Comparison of ENCODE assay signal across 8 mouse cellular contexts in genomic region chr6:13871625-13871958, GRCm38 (mm10). TPM values are rescaled to one million over a fixed set of nuclear protein-coding genes. Genes with fewer than 3 reads are reported as not detected.
DNase-seq lines count a peak whose midpoint lies in the region; ATAC-seq and TF ChIP-seq lines count a peak whose summit lies in the region.

No protein-coding gene starts in this region.

- DNase-seq in cerebellum, postnatal 14 days, result no peak
- DNase-seq in spleen, adult 2 months (ENCODE audit: low read depth in 1 of 2, low spot score in 2 of 2), result no peak
- DNase-seq in spleen, adult 18-20 months, result no peak
- DNase-seq in urinary bladder, adult 2 months (ENCODE audit: low spot score), result no peak
- no peak for DNase-seq in thymus, postnatal 0 days (ENCODE audit: low spot score)

- 2% methylated on average over 7 of the region's 7 CpGs for WGBS in spleen, adult 2 months
- 2% methylated on average over 7 of the region's 7 CpGs for WGBS in limb, embryonic 15.5 days
- under 1% methylated on average over 7 of the region's 7 CpGs for WGBS in stomach, embryonic 15.5 days

- no peak for TF ChIP-seq CTCF in spleen, adult 2 months (IDR thresholded peaks at IDR 0.05; ENCODE audit: extremely low read depth, insufficient read depth, insufficient read length, insufficient replicate concordance)

- ATAC-seq in cerebellum, adult (ENCODE audit: insufficient number of reproducible peaks, low FRiP score, low TSS enrichment), result peak; percentile 67
- peak; percentile 57; the same call in 1 of the 2 replicates for ATAC-seq in limb, embryonic 15.5 days (ENCODE audit: insufficient number of reproducible peaks, low FRiP score, low TSS enrichment, low read depth)
- ATAC-seq in stomach, embryonic 15.5 days (ENCODE audit: insufficient read depth, low FRiP score, low read depth), result peak; percentile 51

- no peaks in the 10 kb centered on the region for H3K9me3 ChIP-seq in limb, embryonic 15.5 days
- no peaks in the 10 kb centered on the region for H3K9me3 ChIP-seq in stomach, embryonic 15.5 days

- peak overlapping the region; percentile 49 for H3K4me2 ChIP-seq in limb, embryonic 15.5 days
- peak overlapping the region; percentile 42 for H3K4me2 ChIP-seq in stomach, embryonic 15.5 days

- H3K4me1 ChIP-seq in spleen, adult 2 months (ENCODE audit: control insufficient read depth, insufficient read depth, insufficient read length), result peaks cover 5% of the 10 kb centered on the region; the same call in 1 of the 2 replicates
- H3K4me1 ChIP-seq in limb, embryonic 15.5 days, result peaks cover 7% of the 10 kb centered on the region; the same call in 1 of the 2 replicates
- no peaks in the 10 kb centered on the region for H3K4me1 ChIP-seq in stomach, embryonic 15.5 days

- no peak for TF ChIP-seq POLR2A in spleen, adult 2 months (IDR thresholded peaks at IDR 0.05; ENCODE audit: low read depth, low read length)

- H3K36me3 ChIP-seq in spleen, adult 2 months (ENCODE audit: control insufficient read depth, insufficient read depth, low read length), result peaks cover 6% of the 10 kb centered on the region
- H3K36me3 ChIP-seq in limb, embryonic 15.5 days, result no peaks in the 10 kb centered on the region
- H3K36me3 ChIP-seq in stomach, embryonic 15.5 days, result no peaks in the 10 kb centered on the region

- H3K9ac ChIP-seq in limb, embryonic 15.5 days, result no peak overlapping the region
- no peak overlapping the region for H3K9ac ChIP-seq in stomach, embryonic 15.5 days

- H3K27ac ChIP-seq in spleen, adult 2 months (ENCODE audit: insufficient read depth, low read length), result peak overlapping the region; percentile 0; the same call in 1 of the 2 replicates
- H3K27ac ChIP-seq in limb, embryonic 15.5 days, result peak overlapping the region; percentile 88
- H3K27ac ChIP-seq in stomach, embryonic 15.5 days, result peak overlapping the region; percentile 92

- no peaks in the 10 kb centered on the region for H3K27me3 ChIP-seq in spleen, adult 2 months (ENCODE audit: control insufficient read depth, insufficient read depth, low read length)
- H3K27me3 ChIP-seq in limb, embryonic 15.5 days, result no peaks in the 10 kb centered on the region
- no peaks in the 10 kb centered on the region for H3K27me3 ChIP-seq in stomach, embryonic 15.5 days (replicated peaks)

- peak overlapping the region; percentile 92 for H3K4me3 ChIP-seq in spleen, adult 2 months (ENCODE audit: extremely low read depth, insufficient read depth, insufficient read length)
- H3K4me3 ChIP-seq in limb, embryonic 15.5 days, result peak overlapping the region; percentile 55
- H3K4me3 ChIP-seq in stomach, embryonic 15.5 days (replicated peaks), result peak overlapping the region; percentile 61

RNA-seq across cellular contexts. Expression of gene 2610001J05Rik, which starts 0.3 kb away (rescaled TPM):
- 12.3 and 14.4 TPM in 2 replicates for polyA plus RNA-seq in spleen, adult 2 months (2012; rRNA removed)
- 130 and 146 TPM in 2 replicates for polyA plus RNA-seq in limb, embryonic 15.5 days (2015; fragmentation: Nextera tagmentation; extraction: Ambion mirVana)
- polyA plus RNA-seq in stomach, embryonic 15.5 days (2015; fragmentation: Nextera tagmentation; extraction: Ambion mirVana), result 126 and 130 TPM in 2 replicates
- 111 and 138 TPM in 2 replicates for polyA plus RNA-seq in urinary bladder, adult 2 months (2012; rRNA removed)
- polyA plus RNA-seq in thymus, postnatal 0 days (2015; fragmentation: Nextera tagmentation; extraction: Ambion mirVana), result 109 and 111 TPM in 2 replicates

RNA-seq across cellular contexts. Expression of gene Gpr85, which starts 31.9 kb away (rescaled TPM):
- 0.12 and 0.16 TPM in 2 replicates for polyA plus RNA-seq in spleen, adult 2 months (2012; rRNA removed)
- polyA plus RNA-seq in limb, embryonic 15.5 days (2015; fragmentation: Nextera tagmentation; extraction: Ambion mirVana), result 4.0 and 6.2 TPM in 2 replicates
- 4.4 and 4.5 TPM in 2 replicates for polyA plus RNA-seq in stomach, embryonic 15.5 days (2015; fragmentation: Nextera tagmentation; extraction: Ambion mirVana)
- 0.65 and 0.84 TPM in 2 replicates for polyA plus RNA-seq in urinary bladder, adult 2 months (2012; rRNA removed)
- 0.12 TPM in 1 of 2 replicates, not detected in the other for polyA plus RNA-seq in thymus, postnatal 0 days (2015; fragmentation: Nextera tagmentation; extraction: Ambion mirVana)

Comparison
In these comparisons a context has a peak if more than half of its experiments do, and no peak if none do; other contexts are left out.
1. H3K27ac ChIP-seq: peak in every context shown above with its lines; median percentile 92 in stomach, embryonic 15.5 days; 88 in limb, embryonic 15.5 days; 0 in spleen, adult 2 months.